Mouse (Mus musculus): ENCODE measurements around the gene Atp2b4.

DNA sequence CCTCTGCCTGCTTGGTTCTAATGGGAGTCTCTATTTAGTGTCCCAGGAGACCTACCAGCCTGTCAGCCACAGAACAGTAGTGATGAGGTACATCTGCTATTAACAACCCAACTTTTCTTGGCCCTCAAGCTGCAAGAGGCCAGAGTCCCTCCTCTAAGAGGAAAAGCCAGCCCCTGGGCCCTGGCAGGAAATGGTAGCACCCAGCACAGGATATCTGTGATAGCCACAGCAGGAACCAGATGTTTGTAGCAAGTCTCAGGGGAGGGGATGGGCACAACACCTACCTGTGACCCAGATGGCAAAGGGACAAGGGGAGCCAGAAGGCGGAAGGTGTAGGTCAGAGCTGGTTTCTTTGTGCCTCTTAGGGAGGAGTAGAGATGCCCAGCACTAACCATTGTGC lies 106.0 kb downstream of the Atp2b4 start:
- TF ChIP-seq POLR2A (IDR thresholded peaks at IDR 0.05; ENCODE audit: low read depth, low read length) (no peak), CTCF (IDR thresholded peaks at IDR 0.05; ENCODE audit: extremely low read depth, insufficient read depth, insufficient read length, insufficient replicate concordance) (no peak)
